Mouse (Mus musculus): ENCODE measurements around the gene Mrps34. TPM values are rescaled to one million over a fixed set of nuclear protein-coding genes. Genes with fewer than 3 reads are reported as not detected.

Mrps34 gene
- polyA plus RNA-seq, 1 experiment from 2014 or later: 76.9 TPM

DNA sequence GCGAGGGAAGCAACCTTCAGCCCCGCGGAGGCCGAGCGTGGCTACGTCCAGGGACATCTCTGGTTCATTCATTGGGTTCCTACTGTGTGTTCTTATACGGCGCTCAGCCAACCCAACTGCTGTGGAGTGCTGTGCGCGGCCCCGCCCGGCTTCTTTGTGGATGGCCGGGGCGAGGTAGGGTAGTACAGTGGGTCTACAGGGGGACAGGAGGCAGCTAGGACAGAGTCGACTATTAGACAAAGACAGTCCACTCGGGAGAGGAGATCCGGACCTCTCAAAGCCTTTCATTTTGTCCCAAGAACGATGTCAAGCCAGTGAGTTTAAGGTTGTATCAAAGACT, 8.0 kb upstream of the Mrps34 start:
- Histone ChIP-seq H3K27ac (ENCODE audit: low read depth, low read length) (no peak overlapping the region), H3K4me2 (ENCODE audit: low read depth, low read length, severe bottlenecking) (peak overlapping the region; percentile 96), H3K4me1 (replicated peaks; ENCODE audit: control insufficient read depth, insufficient read depth, low read length) (peaks cover 11% of the 10 kb centered on the region; the same call in 1 of the 2 replicates), H3K9ac (ENCODE audit: low read length) (peak overlapping the region; percentile 78), H3K9me3 (ENCODE audit: control insufficient read depth, low read length) (no peaks in the 10 kb centered on the region), H3K27me3 (ENCODE audit: control insufficient read depth, insufficient read depth, low read length) (no peaks in the 10 kb centered on the region), H3K36me3 (ENCODE audit: control insufficient read depth, insufficient read depth, low read length) (peaks cover 8% of the 10 kb centered on the region; the same call in 1 of the 2 replicates), H3K4me3 (ENCODE audit: low read depth, low read length) (peak overlapping the region; percentile 87)
- 1% methylated on average over 18 of the region's 18 CpGs for WGBS
- DNase-seq (ENCODE audit: low spot score) (no peak), ATAC-seq (replicated peaks; ENCODE audit: low FRiP score) (peak; percentile 45)

DNA sequence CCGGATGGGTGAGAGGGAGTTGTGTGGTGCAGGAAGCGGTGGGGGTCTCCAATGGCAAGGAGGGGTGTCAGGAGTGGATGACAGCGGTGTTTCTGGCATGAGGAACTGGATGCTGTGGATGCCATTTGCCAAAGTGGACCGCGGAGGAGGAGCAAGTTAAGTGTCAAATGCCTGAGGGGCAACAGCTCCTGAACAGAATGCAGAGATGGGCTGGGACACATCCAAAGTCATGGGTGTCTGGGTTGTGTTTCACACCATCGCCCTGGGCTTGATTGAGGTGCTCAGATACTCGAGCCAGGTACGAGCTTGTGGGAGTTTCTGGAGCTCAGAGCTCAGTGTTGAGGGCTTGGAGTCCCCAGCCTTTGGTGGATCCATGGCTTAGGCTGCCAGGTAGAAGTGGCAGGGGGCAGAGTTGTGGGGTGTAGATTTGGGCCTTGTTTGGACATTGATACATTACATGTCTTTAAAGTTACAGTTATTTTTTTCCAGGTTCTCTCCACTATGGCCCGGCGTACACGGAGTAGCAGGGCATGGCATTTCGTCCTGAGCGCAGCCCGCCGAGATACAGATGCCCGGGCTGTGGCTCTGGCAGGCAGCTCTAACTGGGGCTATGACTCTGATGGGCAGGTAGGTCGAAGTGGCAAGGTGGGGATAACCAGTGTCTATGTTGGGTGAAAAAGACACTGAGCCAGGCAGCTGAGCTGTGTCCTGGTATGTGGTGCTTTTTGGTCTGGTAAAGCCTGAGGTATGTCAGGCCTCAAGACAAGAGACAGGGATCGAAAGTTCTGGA, 7.4 kb upstream of the Mrps34 start:
- DNase-seq (ENCODE audit: low spot score): no peak

GRCm38 (mm10) chr17:24888862-24889261, 6.1 kb upstream of the Mrps34 start:
- 91% methylated on average over 3 of the region's 3 CpGs for WGBS
- DNase-seq (ENCODE audit: low spot score) (no peak), ATAC-seq (replicated peaks; ENCODE audit: low FRiP score) (no peak)
- H3K9me3 ChIP-seq (ENCODE audit: control insufficient read depth, low read length): no peaks in the 10 kb centered on the region
- no peak overlapping the region for H3K27ac ChIP-seq (ENCODE audit: low read depth, low read length)
- no peak overlapping the region for H3K9ac ChIP-seq (ENCODE audit: low read length)
- no peak overlapping the region for H3K4me2 ChIP-seq (ENCODE audit: low read depth, low read length, severe bottlenecking)
- no peaks in the 10 kb centered on the region for H3K27me3 ChIP-seq (ENCODE audit: control insufficient read depth, insufficient read depth, low read length)
- no peak overlapping the region for H3K4me3 ChIP-seq (ENCODE audit: low read depth, low read length)
- peaks cover 13% of the 10 kb centered on the region for H3K4me1 ChIP-seq (replicated peaks; ENCODE audit: control insufficient read depth, insufficient read depth, low read length)
- peaks cover 14% of the 10 kb centered on the region; the same call in 1 of the 2 replicates for H3K36me3 ChIP-seq (ENCODE audit: control insufficient read depth, insufficient read depth, low read length)

More for the DNA sequence above, 7.4 kb upstream of the Mrps34 start:
- H3K4me2 ChIP-seq (ENCODE audit: low read depth, low read length, severe bottlenecking): peak overlapping the region; percentile 96
- WGBS: 64% methylated on average over 18 of the region's 18 CpGs
- no peaks in the 10 kb centered on the region for H3K27me3 ChIP-seq (ENCODE audit: control insufficient read depth, insufficient read depth, low read length)
- no peaks in the 10 kb centered on the region for H3K9me3 ChIP-seq (ENCODE audit: control insufficient read depth, low read length)
- H3K27ac ChIP-seq (ENCODE audit: low read depth, low read length): no peak overlapping the region
- no peak for ATAC-seq (replicated peaks; ENCODE audit: low FRiP score)
- H3K36me3 ChIP-seq (ENCODE audit: control insufficient read depth, insufficient read depth, low read length): peaks cover 14% of the 10 kb centered on the region; the same call in 1 of the 2 replicates
- peak overlapping the region; percentile 78 for H3K9ac ChIP-seq (ENCODE audit: low read length)
- H3K4me3 ChIP-seq (ENCODE audit: low read depth, low read length): peak overlapping the region; percentile 87
- peaks cover 11% of the 10 kb centered on the region; the same call in 1 of the 2 replicates for H3K4me1 ChIP-seq (replicated peaks; ENCODE audit: control insufficient read depth, insufficient read depth, low read length)

DNA sequence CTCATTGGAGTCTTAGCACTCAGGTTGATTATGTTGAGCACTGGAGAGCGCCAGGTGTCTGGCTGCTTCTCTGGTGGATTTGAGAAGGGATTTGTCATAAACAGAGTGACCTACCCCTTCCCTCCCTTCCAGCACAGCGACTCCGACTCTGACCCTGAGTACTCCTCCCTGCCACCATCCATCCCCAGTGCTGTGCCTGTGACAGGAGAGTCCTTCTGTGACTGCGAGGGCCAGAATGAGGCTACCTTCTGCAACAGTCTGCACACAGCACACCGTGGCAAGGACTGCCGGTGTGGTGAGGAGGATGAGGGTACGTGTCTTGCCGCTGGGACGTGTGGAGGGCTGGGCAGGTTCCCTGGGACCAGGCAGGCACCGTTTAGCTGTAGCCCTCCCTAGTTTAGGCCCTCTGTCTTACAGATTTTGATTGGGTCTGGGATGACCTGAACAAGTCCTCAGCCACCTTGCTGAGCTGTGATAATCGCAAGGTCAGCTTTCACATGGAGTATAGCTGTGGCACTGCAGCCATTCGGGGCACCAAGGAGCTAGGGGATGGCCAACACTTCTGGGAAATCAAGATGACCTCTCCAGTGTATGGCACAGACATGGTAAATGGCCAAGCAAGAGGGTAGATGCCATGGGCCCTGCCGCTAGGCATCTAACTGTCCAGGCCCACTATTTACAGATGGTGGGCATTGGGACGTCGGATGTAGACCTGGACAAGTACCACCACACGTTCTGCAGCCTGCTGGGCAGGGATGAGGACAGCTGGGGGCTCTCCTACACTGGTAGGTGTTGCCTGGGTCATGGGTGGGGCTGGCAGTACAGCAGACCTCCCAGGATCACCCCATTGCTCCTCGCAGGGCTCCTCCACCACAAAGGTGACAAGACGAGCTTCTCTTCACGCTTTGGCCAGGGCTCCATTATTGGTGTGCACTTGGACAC, 4.5 kb upstream of the Mrps34 start:
- ATAC-seq (replicated peaks; ENCODE audit: low FRiP score): no peak
- H3K36me3 ChIP-seq (ENCODE audit: control insufficient read depth, insufficient read depth, low read length): peaks cover 14% of the 10 kb centered on the region; the same call in 1 of the 2 replicates

DNA sequence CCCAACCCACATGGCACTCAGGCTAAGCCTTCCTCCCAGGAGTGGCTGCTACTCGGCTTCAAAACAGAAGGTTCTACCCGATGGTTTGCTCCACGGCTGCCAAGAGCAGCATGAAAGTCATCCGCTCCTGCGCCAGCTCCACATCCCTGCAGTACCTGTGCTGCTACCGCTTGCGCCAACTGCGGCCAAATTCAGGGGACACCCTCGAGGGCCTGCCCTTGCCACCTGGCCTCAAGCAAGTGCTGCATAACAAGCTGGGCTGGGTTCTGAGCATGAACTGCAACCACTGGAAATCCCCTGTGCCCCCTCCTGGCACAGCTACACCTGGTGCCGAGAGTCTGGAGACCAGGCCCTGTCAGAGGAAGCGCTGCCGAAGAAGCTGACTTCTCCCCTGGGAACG, 3.6 kb upstream of the Mrps34 start:
- H3K4me3 ChIP-seq (ENCODE audit: low read depth, low read length): no peak overlapping the region
- peaks cover 18% of the 10 kb centered on the region for H3K4me1 ChIP-seq (replicated peaks; ENCODE audit: control insufficient read depth, insufficient read depth, low read length)
- DNase-seq (ENCODE audit: low spot score) (peak; percentile 48), ATAC-seq (replicated peaks; ENCODE audit: low FRiP score) (no peak)
- 90% methylated on average over 12 of the region's 13 CpGs for WGBS
- no peaks in the 10 kb centered on the region for H3K9me3 ChIP-seq (ENCODE audit: control insufficient read depth, low read length)
- peaks cover 14% of the 10 kb centered on the region; the same call in 1 of the 2 replicates for H3K36me3 ChIP-seq (ENCODE audit: control insufficient read depth, insufficient read depth, low read length)
- H3K27ac ChIP-seq (ENCODE audit: low read depth, low read length): no peak overlapping the region
- no peaks in the 10 kb centered on the region for H3K27me3 ChIP-seq (ENCODE audit: control insufficient read depth, insufficient read depth, low read length)
- no peak overlapping the region for H3K4me2 ChIP-seq (ENCODE audit: low read depth, low read length, severe bottlenecking)
- H3K9ac ChIP-seq (ENCODE audit: low read length): no peak overlapping the region

More for the DNA sequence above, 4.5 kb upstream of the Mrps34 start:
- Histone ChIP-seq H3K4me3 (ENCODE audit: low read depth, low read length) (no peak overlapping the region), H3K9ac (ENCODE audit: low read length) (no peak overlapping the region), H3K4me2 (ENCODE audit: low read depth, low read length, severe bottlenecking) (no peak overlapping the region), H3K27ac (ENCODE audit: low read depth, low read length) (no peak overlapping the region), H3K9me3 (ENCODE audit: control insufficient read depth, low read length) (no peaks in the 10 kb centered on the region), H3K27me3 (ENCODE audit: control insufficient read depth, insufficient read depth, low read length) (no peaks in the 10 kb centered on the region), H3K4me1 (replicated peaks; ENCODE audit: control insufficient read depth, insufficient read depth, low read length) (peaks cover 13% of the 10 kb centered on the region)
- WGBS: 89% methylated on average over 19 of the region's 19 CpGs
- DNase-seq (ENCODE audit: low spot score): peak; percentile 49

DNA sequence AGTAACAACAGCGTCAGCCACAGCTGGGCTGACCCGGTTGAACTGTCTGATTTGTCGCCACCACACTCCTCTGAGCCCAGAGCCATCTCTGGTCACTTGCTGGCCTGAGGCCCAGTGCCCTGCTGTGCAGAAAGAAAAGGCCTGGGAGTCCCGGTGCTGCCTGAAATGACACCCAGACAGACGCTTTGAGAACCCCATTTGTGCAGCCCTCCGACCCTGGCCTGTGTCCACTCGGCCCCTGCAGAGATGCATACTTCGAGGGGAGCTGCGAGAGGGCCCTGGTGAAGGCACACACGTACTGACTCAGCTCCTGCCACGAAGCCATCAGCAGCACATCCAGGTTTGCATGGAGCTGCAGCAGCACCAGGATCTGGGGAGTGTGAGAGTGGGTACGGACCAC, 2.1 kb upstream of the Mrps34 start:
- peaks cover 18% of the 10 kb centered on the region; the same call in 1 of the 2 replicates for H3K36me3 ChIP-seq (ENCODE audit: control insufficient read depth, insufficient read depth, low read length)
- no peaks in the 10 kb centered on the region for H3K9me3 ChIP-seq (ENCODE audit: control insufficient read depth, low read length)
- DNase-seq (ENCODE audit: low spot score) (peak; percentile 44), ATAC-seq (replicated peaks; ENCODE audit: low FRiP score) (no peak)
- peaks cover 20% of the 10 kb centered on the region for H3K4me1 ChIP-seq (replicated peaks; ENCODE audit: control insufficient read depth, insufficient read depth, low read length)
- no peaks in the 10 kb centered on the region for H3K27me3 ChIP-seq (ENCODE audit: control insufficient read depth, insufficient read depth, low read length)
- no peak overlapping the region for H3K27ac ChIP-seq (ENCODE audit: low read depth, low read length)
- H3K9ac ChIP-seq (ENCODE audit: low read length): no peak overlapping the region
- 89% methylated on average over 12 of the region's 12 CpGs for WGBS
- no peak overlapping the region for H3K4me3 ChIP-seq (ENCODE audit: low read depth, low read length)
- H3K4me2 ChIP-seq (ENCODE audit: low read depth, low read length, severe bottlenecking): no peak overlapping the region

GRCm38 (mm10) chr17:24893276-24893675, 1.6 kb upstream of the Mrps34 start:
- H3K4me2 ChIP-seq (ENCODE audit: low read depth, low read length, severe bottlenecking): no peak overlapping the region
- no peak overlapping the region for H3K27ac ChIP-seq (ENCODE audit: low read depth, low read length)
- WGBS: 91% methylated on average over 2 of the region's 2 CpGs
- peak; percentile 45 for DNase-seq (ENCODE audit: low spot score)
- no peaks in the 10 kb centered on the region for H3K9me3 ChIP-seq (ENCODE audit: control insufficient read depth, low read length)
- peaks cover 20% of the 10 kb centered on the region for H3K4me1 ChIP-seq (replicated peaks; ENCODE audit: control insufficient read depth, insufficient read depth, low read length)
- H3K9ac ChIP-seq (ENCODE audit: low read length): no peak overlapping the region
- no peaks in the 10 kb centered on the region for H3K27me3 ChIP-seq (ENCODE audit: control insufficient read depth, insufficient read depth, low read length)
- H3K4me3 ChIP-seq (ENCODE audit: low read depth, low read length): no peak overlapping the region
- ATAC-seq (replicated peaks; ENCODE audit: low FRiP score): no peak
- H3K36me3 ChIP-seq (ENCODE audit: control insufficient read depth, insufficient read depth, low read length): peaks cover 18% of the 10 kb centered on the region; the same call in 1 of the 2 replicates

Measured in forebrain, embryonic 11.5 days (tissue).